In the genomic region with DNA sequence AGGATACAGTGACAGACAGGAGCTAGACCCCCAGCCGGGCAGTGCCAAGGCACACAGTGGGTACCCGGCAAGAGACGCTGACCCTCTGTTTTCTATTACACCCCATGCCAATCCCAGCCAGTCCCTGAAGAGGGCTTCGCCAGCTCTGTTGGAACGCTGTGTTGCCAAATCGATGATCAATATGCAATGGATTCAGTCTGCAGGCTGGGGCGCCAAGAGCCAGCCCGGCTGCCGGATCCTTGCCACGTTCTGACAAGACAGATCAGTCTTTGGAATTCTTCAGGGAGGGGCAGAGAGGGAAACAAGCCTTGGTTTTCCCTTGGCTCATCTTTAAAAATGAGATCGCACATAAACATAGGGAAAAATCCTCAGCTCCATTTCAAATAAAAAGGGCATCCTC, we compare ENCODE assay signal across 28 mouse cellular contexts. TPM values are rescaled to one million over a fixed set of nuclear protein-coding genes. Genes with fewer than 3 reads are reported as not detected.
DNase-seq lines count a peak whose midpoint lies in the region; ATAC-seq lines count a peak whose summit lies in the region.
"Had no signal": no experiment of that assay in that cellular context is flagged by ENCODE, and none has a peak within 500 bp of the region (broad histone marks: within the 10 kb centered on the region; RNA-seq: fewer than 3 reads in every experiment).

No protein-coding gene starts in this region.

- H3K4me1 ChIP-seq in forebrain, embryonic 16.5 days (replicated peaks; ENCODE audit: control insufficient read depth, insufficient read depth, low read length): peaks cover 15% of the 10 kb centered on the region
- H3K4me1 ChIP-seq in forebrain, embryonic 12.5 days: peaks cover 19% of the 10 kb centered on the region

- no peak overlapping the region for H3K27ac ChIP-seq in forebrain, embryonic 16.5 days (ENCODE audit: low read length)
- no peak overlapping the region for H3K27ac ChIP-seq in forebrain, embryonic 12.5 days
- H3K27ac ChIP-seq: embryonic facial prominence, embryonic 12.5 days; embryonic facial prominence, embryonic 15.5 days; forebrain, embryonic 13.5 days; gastrocnemius, adult 2 months; hindbrain, embryonic 13.5 days had no signal

- no peaks in the 10 kb centered on the region for H3K36me3 ChIP-seq in forebrain, embryonic 16.5 days (ENCODE audit: control insufficient read depth, insufficient read depth)
- H3K36me3 ChIP-seq in forebrain, embryonic 12.5 days (replicated peaks): no peaks in the 10 kb centered on the region
- H3K36me3 ChIP-seq: embryonic facial prominence, embryonic 12.5 days; embryonic facial prominence, embryonic 15.5 days; hindbrain, embryonic 13.5 days had no signal

- no peaks in the 10 kb centered on the region for H3K9me3 ChIP-seq in forebrain, embryonic 16.5 days (ENCODE audit: control insufficient read depth, low read length)
- no peaks in the 10 kb centered on the region for H3K9me3 ChIP-seq in forebrain, embryonic 12.5 days
- H3K9me3 ChIP-seq: embryonic facial prominence, embryonic 12.5 days; embryonic facial prominence, embryonic 15.5 days; forebrain, embryonic 13.5 days; hindbrain, embryonic 13.5 days had no signal

- ATAC-seq in forebrain, embryonic 16.5 days: peak; percentile 9; the same call in 1 of the 2 replicates
- no peak for ATAC-seq in forebrain, embryonic 12.5 days (ENCODE audit: low FRiP score)
- ATAC-seq: CD4-positive, CD25-positive, alpha-beta regulatory T cell, adult 4 months; forebrain, embryonic 13.5 days; hindbrain, embryonic 16.5 days; inflammation-experienced regulatory T-cells, adult 6 months; intestine, embryonic 16.5 days had no signal

- peaks cover 36% of the 10 kb centered on the region for H3K27me3 ChIP-seq in forebrain, embryonic 16.5 days (replicated peaks; ENCODE audit: control insufficient read depth, insufficient read depth, low read length)
- peaks cover 66% of the 10 kb centered on the region for H3K27me3 ChIP-seq in forebrain, embryonic 12.5 days

- no peak overlapping the region for H3K9ac ChIP-seq in forebrain, embryonic 16.5 days (replicated peaks; ENCODE audit: low read depth, low read length)
- no peak overlapping the region for H3K9ac ChIP-seq in forebrain, embryonic 12.5 days
- H3K9ac ChIP-seq: embryonic facial prominence, embryonic 12.5 days; embryonic facial prominence, embryonic 15.5 days; forebrain, embryonic 13.5 days; hindbrain, embryonic 13.5 days had no signal

- 52% methylated on average over 11 of the region's 11 CpGs for WGBS in forebrain, embryonic 16.5 days
- 77% methylated on average over 11 of the region's 11 CpGs for WGBS in forebrain, embryonic 12.5 days

- peak; percentile 53 to 54 for DNase-seq in layer of hippocampus, postnatal 10 days (ENCODE audit: low spot score in 2 of 2)
- DNase-seq in layer of hippocampus, postnatal 25 days (ENCODE audit: extremely low spot score in 1 of 2, low spot score in 1 of 2): no peak
- DNase-seq in right cerebral cortex, postnatal 4 days: peak; percentile 33
- no peak for DNase-seq in right cerebral cortex, postnatal 25 days
- DNase-seq: adrenal gland, adult 2 months; adrenal gland, postnatal 14 days; cerebellum, adult 11-12 months; cerebellum, adult 9-10 months; cerebellum, postnatal 25 days; gastrocnemius, adult 2 months; gastrocnemius, postnatal 14 days; heart, adult 11 months had no signal

- H3K4me2 ChIP-seq in forebrain, embryonic 16.5 days (ENCODE audit: low read length): no peak overlapping the region
- H3K4me2 ChIP-seq in forebrain, embryonic 12.5 days: no peak overlapping the region
- H3K4me2 ChIP-seq: embryonic facial prominence, embryonic 12.5 days; embryonic facial prominence, embryonic 15.5 days; forebrain, embryonic 13.5 days; heart, embryonic 11.5 days; hindbrain, embryonic 13.5 days had no signal

- no peak overlapping the region for H3K4me3 ChIP-seq in forebrain, embryonic 16.5 days (replicated peaks; ENCODE audit: low read length)
- no peak overlapping the region for H3K4me3 ChIP-seq in forebrain, embryonic 12.5 days (replicated peaks)
- H3K4me3 ChIP-seq: embryonic facial prominence, embryonic 12.5 days; embryonic facial prominence, embryonic 15.5 days; forebrain, embryonic 13.5 days; gastrocnemius, adult 2 months; hindbrain, embryonic 13.5 days had no signal

RNA-seq across cellular contexts. Expression of gene Adra2c, which starts 2.8 kb away (rescaled TPM):
- 0.65 and 0.71 TPM in 2 replicates for polyA plus RNA-seq in forebrain, embryonic 16.5 days (2015; fragmentation: Nextera tagmentation; extraction: Ambion mirVana)
- polyA plus RNA-seq in forebrain, embryonic 12.5 days (2016; fragmentation: Nextera tagmentation; extraction: Ambion mirVana): 0.10 TPM in 1 of 2 replicates, not detected in the other
- total RNA-seq in layer of hippocampus, postnatal 10 days (2021): 10 to 100 TPM; 19.3 to 21.0 TPM
- total RNA-seq in layer of hippocampus, postnatal 25 days (2021): 10 to 100 TPM; 24.5 to 27.4 TPM
- total RNA-seq: common myeloid progenitor, adult 5-6 weeks; hematopoietic stem cell, adult 5-6 weeks; MEL had no signal
- polyA plus RNA-seq: C2C12; CD4-positive, CD25-positive, alpha-beta regulatory T cell, adult 4 months; heart, postnatal 0 days; inflammation-experienced regulatory T-cells, adult 6 months; intestine, embryonic 16.5 days had no signal

Comparison
In these comparisons a context has a peak if more than half of its experiments do, and no peak if none do; other contexts are left out.
1. DNase-seq: peak in layer of hippocampus, postnatal 10 days (2 of 2) and right cerebral cortex, postnatal 4 days (single experiment); none in layer of hippocampus, postnatal 25 days (0 of 2) and right cerebral cortex, postnatal 25 days (single experiment).